Mouse (Mus musculus): ENCODE data around the gene Lrba.

Gene Lrba

DNA sequence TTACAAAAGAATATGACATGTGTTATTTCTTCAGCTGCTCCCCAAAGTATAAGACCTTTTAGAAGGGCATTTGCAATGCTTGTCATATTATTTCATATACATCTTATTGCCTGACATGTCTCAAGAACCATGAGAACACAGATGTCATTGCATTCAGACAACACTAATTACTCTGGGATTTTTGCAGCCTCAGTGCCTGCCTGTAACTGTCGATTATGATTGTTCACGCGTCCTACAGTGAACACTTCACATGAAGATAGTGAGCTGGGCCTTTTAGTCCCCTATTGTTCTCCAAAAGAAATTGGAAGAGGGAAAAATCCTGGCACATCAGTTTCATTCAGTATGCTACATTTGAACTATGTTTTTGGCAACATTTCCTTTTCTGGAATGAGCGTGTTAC, 335.2 kb downstream of the Lrba start:
- no peak for DNase-seq (ENCODE audit: low spot score in 2 of 2)

- DNase-seq (ENCODE audit: low spot score in 2 of 2) = no peak
These were observed 336.0 kb downstream of the Lrba start for GRCm38 (mm10) chr3:86560281-86561022.

DNA sequence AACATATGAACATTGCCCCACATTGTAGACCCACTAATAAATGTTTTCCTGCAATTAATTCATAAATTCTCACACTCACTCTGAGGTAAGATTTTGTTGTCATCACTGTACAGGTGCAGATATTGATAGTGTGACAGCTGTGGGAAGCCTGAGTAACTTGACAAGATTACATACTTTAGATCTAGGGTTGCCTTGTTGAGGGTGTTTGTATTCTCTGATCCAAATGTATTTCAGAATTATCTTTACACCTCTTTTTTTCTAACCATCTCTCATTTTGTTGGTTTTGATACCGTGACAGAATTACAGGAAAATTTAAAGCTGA, 336.5 kb downstream of the Lrba start:
- DNase-seq (ENCODE audit: low spot score in 2 of 2) = no peak

GRCm38 (mm10) chr3:86561396-86561795, 336.9 kb downstream of the Lrba start:
- DNase-seq (ENCODE audit: low spot score in 2 of 2) = no peak

- no peak for DNase-seq (ENCODE audit: low spot score in 2 of 2)
These were observed 342.8 kb downstream of the Lrba start for GRCm38 (mm10) chr3:86567312-86567711.

DNA sequence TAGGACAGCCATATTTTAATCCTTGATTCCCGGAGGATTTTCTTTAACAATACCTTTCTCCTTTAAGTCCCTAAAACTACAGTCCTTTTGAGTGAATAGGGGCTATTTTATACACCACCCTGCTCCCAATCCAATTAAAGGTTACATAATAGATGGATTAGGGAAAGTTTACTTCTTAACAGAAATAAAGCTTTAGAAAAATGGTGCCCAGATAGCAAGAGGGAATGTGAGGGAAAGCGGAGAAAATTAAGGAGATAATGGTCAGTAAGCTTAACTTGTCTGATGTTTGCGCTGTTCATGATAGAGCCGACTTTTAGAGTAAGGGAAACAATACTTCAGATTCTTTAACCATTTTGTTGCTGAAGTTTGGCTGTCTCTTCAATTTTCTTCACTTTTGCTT, 347.0 kb downstream of the Lrba start:
- no peak for DNase-seq (ENCODE audit: low spot score in 2 of 2)

DNA sequence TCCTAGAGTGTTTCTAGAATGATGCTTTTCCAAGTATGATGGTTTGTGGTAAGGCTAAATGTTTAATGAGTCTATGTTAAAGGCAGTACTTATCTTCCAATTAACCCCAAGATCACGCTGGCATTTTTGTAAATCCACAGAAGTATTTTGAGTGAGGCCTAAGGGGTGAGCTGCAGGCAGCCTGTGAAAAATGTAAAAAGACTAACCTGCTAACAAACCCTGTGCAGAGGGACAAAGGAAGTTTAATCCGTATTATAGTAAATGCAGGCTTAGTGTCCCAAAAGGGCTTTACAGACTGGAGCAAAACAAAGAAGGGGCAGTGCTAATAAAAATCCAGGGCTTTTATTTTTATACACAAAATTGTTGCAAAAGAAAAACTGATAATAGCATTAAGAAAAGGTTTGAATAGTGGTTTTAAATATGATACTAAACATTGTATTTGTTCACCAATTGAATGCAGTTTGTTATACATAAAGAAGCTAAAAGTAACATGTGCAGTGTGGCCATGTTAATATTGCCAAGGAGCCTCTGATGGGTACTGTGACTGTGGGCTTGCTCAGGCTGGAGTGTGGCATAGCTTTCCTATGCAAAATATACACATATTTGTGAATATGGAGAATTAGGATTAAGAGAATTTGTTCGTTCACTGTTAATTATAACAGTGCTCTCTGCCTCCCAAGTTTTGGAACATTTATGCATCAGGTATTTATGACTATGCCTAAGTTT, 348.2 kb downstream of the Lrba start:
- DNase-seq (ENCODE audit: low spot score in 2 of 2) = no peak

- no peak for DNase-seq (ENCODE audit: low spot score in 2 of 2)
These were observed 350.8 kb downstream of the Lrba start for GRCm38 (mm10) chr3:86575312-86575711.

DNA sequence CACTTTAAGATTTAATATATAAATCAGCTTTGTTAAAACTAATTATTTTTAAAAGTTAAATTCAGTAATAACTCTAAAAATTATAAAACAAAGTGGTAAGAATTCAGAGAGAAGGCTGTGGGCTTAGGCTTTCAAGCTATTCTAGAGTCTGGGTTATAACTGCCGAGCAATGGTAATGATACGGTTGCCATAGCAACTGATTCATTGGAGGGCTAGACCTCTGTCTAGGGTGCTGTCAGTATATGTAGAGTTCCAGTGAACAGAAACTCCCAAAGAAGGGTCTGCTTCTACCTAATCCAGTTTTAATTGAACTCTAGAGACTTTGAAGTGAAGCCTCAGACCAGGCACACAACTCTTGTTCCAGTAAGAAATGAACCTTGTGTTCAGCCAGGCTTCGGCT, 377.8 kb downstream of the Lrba start:
- no peak for DNase-seq (ENCODE audit: low spot score in 2 of 2)

DNA sequence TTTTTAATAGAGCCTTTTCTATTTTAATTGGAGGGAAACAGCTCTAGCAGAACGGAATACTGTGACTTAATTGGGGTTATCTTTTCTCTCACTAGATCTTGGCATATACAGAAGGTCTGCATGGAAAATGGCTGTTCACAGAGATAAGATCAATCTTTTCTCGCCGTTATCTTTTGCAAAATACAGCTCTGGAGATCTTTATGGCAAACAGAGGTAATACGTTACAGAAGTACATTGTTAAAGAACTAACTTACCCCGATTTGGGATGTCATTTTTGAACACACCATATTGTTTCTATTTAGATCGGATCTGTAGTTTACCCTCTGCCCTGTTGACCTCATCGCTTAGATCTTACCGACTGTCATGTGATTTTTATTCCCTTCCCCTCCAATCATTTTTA, 381.3 kb downstream of the Lrba start:
- DNase-seq (ENCODE audit: low spot score in 2 of 2) = no peak

DNA sequence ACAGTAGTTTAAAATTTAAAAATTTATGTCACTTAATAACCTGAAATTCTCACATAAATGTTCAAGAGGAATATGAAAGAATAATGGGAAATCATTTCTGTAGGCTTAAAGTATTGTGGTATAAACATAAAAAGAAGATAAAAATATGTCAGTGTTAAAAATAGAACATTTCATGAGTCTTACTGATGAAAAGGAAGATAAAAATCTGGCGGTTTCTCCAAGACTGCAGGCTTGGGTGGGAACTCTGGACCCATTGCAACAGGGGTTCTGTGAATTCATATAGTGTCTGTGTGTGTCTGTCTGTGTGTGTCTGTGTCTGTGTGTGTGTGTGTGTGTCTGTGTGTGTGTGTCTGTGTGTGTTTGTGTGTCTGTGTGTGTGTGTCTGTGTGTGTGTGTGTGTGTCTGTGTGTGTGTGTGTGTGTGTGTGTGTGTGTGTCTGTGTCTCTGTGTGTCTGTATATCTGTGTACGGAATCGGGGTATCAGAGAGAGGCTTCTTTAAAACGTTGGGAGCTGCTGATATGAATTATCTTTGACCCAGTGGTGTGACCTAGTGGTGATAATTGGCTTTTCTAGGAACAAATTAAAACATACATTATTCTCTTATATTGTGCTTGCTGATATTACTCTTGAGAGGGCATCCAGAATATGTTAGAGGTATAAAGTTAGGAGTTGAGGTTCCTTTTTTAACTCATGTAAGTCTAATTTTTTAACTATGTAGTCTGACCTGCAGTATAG, 402.7 kb downstream of the Lrba start:
- DNase-seq (ENCODE audit: low spot score in 2 of 2) = no peak

DNA sequence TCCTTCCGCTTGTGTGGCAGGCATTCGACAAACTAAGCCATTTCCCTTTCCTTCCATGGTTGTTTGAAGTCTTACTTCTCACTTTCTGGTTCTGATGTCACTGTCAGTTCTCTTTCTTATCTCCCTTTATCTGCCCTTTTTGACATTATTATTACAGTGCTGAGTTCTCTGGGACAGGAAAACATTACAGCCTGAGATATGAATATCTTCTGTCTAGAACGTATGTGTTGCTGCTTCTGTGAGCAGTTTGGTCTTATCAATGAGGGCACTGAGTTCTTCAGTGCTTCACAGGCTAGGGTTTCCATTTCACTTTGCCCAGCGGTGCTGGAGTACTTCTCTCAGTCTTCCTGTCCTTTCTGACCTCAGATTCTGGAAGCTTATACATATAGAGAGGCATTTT, 404.9 kb downstream of the Lrba start:
- DNase-seq (ENCODE audit: low spot score in 2 of 2) = no peak

- DNase-seq (ENCODE audit: low spot score in 2 of 2) = no peak
These were observed 411.0 kb downstream of the Lrba start for GRCm38 (mm10) chr3:86635464-86635863.

DNA sequence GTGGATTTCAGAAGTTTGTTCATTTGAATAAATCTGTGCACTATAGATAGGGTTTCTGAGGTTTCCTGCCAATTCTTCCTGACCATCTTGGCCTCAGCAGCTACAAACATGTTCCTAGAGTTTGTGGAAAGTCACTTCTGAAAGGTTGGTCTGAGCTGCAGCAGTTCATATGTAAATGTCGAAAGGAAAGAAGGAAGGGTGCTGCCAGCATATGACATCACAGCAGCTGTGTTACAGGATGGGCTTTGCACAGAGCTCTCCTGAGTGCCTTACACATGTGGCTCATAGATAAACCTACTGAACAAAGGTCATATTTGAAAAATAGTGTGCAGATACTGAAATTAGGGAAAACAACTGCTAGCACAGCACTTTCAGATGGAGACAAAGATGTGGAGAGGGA, 411.5 kb downstream of the Lrba start:
- DNase-seq (ENCODE audit: low spot score in 2 of 2) = no peak

GRCm38 (mm10) chr3:86638552-86639348, 414.3 kb downstream of the Lrba start:
- no peak for DNase-seq (ENCODE audit: low spot score in 2 of 2)

- DNase-seq (ENCODE audit: low spot score in 2 of 2) = no peak
These were observed 416.9 kb downstream of the Lrba start for GRCm38 (mm10) chr3:86641393-86641792.

GRCm38 (mm10) chr3:86641796-86642195, 417.3 kb downstream of the Lrba start:
- no peak for DNase-seq (ENCODE audit: low spot score in 2 of 2)

DNA sequence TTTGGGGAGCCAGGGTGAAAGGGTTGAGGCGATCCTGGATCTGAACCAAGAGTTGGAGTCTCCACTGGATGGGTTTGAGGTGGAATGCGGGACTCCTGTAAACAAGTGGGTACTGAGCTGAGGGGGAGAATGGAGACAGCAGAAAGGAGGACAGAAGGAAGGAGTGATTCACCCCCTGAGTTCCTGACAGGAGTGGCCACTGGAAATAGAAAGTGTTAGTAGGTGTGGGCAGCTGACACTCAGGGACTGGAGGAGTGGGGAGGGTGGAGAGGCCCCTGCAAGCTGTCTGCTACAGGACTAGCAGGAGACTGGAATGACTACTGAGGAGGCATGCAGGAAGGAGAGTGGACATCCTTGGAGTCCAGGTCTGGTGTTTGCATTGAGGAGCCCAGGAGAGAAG, 422.3 kb downstream of the Lrba start:
- DNase-seq (ENCODE audit: low spot score in 2 of 2) = no peak

GRCm38 (mm10) chr3:86651006-86651405, 426.5 kb downstream of the Lrba start:
- DNase-seq (ENCODE audit: low spot score in 2 of 2) = no peak

GRCm38 (mm10) chr3:86659326-86659725, 434.8 kb downstream of the Lrba start:
- DNase-seq (ENCODE audit: low spot score in 2 of 2) = no peak

DNA sequence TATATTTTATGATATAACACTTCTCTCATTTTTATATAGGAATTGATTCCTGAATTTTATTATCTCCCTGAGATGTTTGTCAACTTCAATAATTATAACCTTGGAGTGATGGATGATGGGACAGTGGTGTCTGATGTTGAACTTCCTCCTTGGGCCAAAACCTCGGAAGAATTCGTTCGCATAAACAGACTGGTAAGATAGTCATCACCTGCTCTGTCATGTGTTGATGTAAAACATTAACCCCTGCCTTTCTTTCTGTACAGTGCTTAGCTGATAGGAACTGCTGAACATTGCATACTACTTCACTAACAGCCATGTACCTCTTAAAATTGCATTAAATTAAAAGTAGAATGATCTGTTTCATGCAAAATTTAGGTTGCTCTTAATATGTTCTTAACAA, 439.9 kb downstream of the Lrba start:
- DNase-seq (ENCODE audit: low spot score in 2 of 2) = no peak

GRCm38 (mm10) chr3:86668146-86668545, 443.7 kb downstream of the Lrba start:
- no peak for DNase-seq (ENCODE audit: low spot score in 2 of 2)
